Mouse (Mus musculus): ENCODE measurements around the gene Igfbp6.

GRCm38 (mm10) chr15:102146882-102147281, 2.7 kb downstream of the Igfbp6 start:
- TF ChIP-seq CTCF (IDR thresholded peaks at IDR 0.05; ENCODE audit: control insufficient read depth, insufficient read depth, insufficient replicate concordance, low read depth, low read length) (no peak), POLR2A (IDR thresholded peaks at IDR 0.05; ENCODE audit: control insufficient read depth, low read depth, low read length) (no peak)
